Mouse (Mus musculus) mammary gland, adult 2 months (tissue): ENCODE results near the gene Slc38a2. TPM values are rescaled to one million over a fixed set of nuclear protein-coding genes. Genes with fewer than 3 reads are reported as not detected.

Experiments used
- polyA plus RNA-seq: library from polyadenylated mRNA; depleted of rRNA; stranded (reverse); fragments of >200 nt; gene quantifications from 2 replicates; pipeline ENCODE4 v1.2.3, GENCODE M21; 2012; ENCODE audit warnings: low replicate concordance; rRNA removed

Slc38a2 gene
- 22.9 and 35.5 TPM in 2 replicates for polyA plus RNA-seq

DNA sequence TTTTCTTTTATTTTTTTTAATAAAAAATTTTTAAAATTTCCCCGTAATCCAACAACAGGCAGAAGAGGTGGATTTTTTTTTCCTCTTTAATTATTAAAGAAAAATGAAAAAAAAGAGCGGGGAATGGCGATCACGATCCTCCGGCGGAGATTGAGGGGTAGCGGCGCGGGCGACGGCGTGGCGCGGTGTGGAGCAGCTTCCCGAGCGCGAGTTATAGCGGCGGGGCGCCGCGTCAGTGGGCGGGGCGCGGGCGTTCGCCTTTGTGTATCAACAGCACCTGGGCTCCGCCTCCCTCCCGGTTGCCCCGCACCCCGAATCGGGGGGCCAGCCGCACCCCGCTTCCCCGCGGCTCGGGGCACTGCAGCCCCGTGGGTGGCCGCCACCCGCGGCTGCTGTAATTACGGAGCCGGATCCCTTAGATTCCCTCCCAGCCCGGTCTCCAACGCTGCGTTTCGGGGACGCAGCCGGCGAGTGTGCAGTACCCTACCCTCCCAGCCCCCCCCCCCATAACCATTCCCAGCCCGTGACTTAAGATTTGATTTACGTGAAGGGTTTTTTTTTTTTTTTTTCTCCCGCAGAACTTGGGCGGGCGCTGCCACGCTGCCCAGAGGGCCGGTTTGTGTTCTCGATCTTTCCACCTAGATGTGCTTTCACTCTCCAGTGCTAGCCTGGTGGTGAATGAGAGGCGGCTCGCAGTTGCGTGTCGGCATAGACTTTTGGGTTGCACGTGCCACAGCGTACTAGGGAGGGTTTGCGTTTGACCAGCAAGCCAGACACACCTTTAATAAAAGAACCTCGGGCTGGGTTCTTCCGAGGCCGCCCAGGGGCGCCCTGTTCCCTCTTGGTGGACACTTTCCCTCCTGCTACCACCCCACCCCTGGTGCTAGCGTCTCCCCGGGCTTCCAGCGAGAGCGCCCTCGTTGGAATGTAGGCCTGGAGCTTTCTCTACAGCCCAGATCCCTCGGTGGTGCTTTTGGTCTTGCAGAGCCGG is at the start of gene Slc38a2:
Gene Slc38a2, minus strand, starts transcription at position 210 of the 991 bp plus-strand sequence.

DNA sequence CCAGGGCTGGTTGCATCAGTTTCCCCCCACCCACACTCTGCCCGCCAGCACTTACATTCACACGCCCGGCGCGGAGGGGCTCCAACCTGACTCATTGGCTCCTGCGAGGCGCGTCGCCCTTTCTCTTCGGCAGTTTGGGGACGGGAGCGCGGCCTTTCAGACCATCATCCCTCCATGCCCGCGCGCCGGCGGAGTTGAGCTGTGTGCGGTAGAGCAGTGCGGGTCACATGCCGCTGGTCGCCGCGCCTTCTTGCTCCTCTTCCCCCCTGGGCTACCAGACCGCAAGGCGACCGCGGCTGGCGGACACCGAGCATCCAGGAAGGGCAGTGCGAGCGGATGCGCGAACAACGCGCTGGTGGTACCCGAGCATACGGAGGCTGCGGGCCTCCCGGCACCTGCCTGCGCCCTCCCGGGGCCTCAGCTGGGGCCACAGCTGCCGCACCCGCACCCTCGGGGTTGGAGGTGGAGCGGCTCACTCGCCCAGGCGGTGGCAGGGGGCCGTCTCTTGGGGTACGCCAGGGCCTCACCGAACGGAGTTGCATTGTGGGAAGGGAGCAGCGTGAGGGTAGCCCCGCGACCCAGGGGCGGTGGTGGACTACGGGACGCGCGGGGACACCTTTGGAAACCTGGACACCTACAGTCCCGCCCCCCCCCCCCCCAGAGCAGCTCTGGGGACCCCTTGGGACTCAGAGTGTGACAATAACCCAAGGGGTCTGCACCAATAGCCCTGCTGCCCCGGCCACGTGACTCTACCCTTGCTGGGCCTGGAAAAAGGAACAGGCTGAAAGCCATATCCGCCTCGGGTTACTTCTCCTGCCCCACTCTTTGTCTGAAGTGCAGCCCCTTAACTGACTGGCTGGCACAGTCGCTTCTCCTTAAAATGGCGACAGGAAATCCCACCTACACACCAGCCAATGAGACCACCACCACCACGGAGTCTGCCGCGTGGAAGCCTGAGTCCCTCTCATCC is 56.8 kb downstream of the Slc38a2 start, which contains the start of gene Slc38a1:
Gene Slc38a1, minus strand, starts transcription at position 478 of the 970 bp plus-strand sequence.

Other genes starting within 250 kb of the Slc38a2 start
- 18.7 and 23.0 TPM in 2 replicates for gene Scaf11, start 238.9 kb downstream of the Slc38a2 start, polyA plus RNA-seq
- gene Slc38a1, start 56.8 kb downstream of the Slc38a2 start, polyA plus RNA-seq = 27.5 and 30.4 TPM in 2 replicates